Mouse (Mus musculus) heart, adult 18-20 months (tissue): ENCODE measurements at regions not wholly inside any gene's neighbourhood (a gene's known extent, or its start where the extent isn't known, plus 50 kb on each side); places are given as distances from the start of the nearest gene placed in this dataset.
"Not testable (repeated sequence)": the region's sequence is repeated elsewhere in the genome, so short reads cannot be mapped to it uniquely, and the experiment has no call there.

Source experiments
- DNase-seq, 2 experiments: peaks; one replicate each; pipeline ENCODE4 v3.0.0; 2021 to 2022; ENCODE audit warnings: mixed read lengths in 1 of 2

- peak in 1 of 2 experiments; percentile 81 for DNase-seq
Measured at GRCm38 (mm10) chrX:50602461-50602875, 174.2 kb upstream of the Olfr1324 start.

GRCm38 (mm10) chrX:50600262-50600661, 172.0 kb upstream of the Olfr1324 start:
- peak in 1 of 2 experiments; percentile 95 for DNase-seq

- DNase-seq, result peak in 1 of 2 experiments; percentile 90
Measured at GRCm38 (mm10) chrX:50599780-50600179, 171.5 kb upstream of the Olfr1324 start.

GRCm38 (mm10) chrX:50597626-50598025, 169.3 kb upstream of the Olfr1324 start:
- DNase-seq, result peak in 1 of 2 experiments; percentile 70

- peak in 1 of 2 experiments; percentile 85 for DNase-seq
Measured at GRCm38 (mm10) chrX:50597105-50597504, 168.8 kb upstream of the Olfr1324 start.

GRCm38 (mm10) chrX:50594976-50595375, 166.7 kb upstream of the Olfr1324 start:
- peak in 1 of 2 experiments; percentile 53 for DNase-seq

GRCm38 (mm10) chrX:50591477-50591876, 163.2 kb upstream of the Olfr1324 start:
- DNase-seq, result peak in 1 of 2 experiments; percentile 76

GRCm38 (mm10) chrX:50590673-50591341, 162.5 kb upstream of the Olfr1324 start:
- peak in 1 of 2 experiments; percentile 84 for DNase-seq

- no peak for DNase-seq
Measured at GRCm38 (mm10) chrX:50588892-50589291, 160.6 kb upstream of the Olfr1324 start.

- peak in 1 of 2 experiments; percentile 85 for DNase-seq
Measured at GRCm38 (mm10) chrX:50583741-50584580, 155.7 kb upstream of the Olfr1324 start.

GRCm38 (mm10) chrX:50580200-50580599, 151.9 kb upstream of the Olfr1324 start:
- DNase-seq, result peak in 1 of 2 experiments; percentile 87

GRCm38 (mm10) chrX:50576824-50577223, 148.5 kb upstream of the Olfr1324 start:
- peak in 1 of 2 experiments; percentile 95 for DNase-seq

- DNase-seq, result peak in 1 of 2 experiments; percentile 90
Measured at GRCm38 (mm10) chrX:50572191-50573095, 144.1 kb upstream of the Olfr1324 start.

GRCm38 (mm10) chrX:50569087-50569486, 140.8 kb upstream of the Olfr1324 start:
- peak in 1 of 2 experiments; percentile 86 for DNase-seq

GRCm38 (mm10) chrX:50566345-50566744, 138.0 kb upstream of the Olfr1324 start:
- peak in 1 of 2 experiments; percentile 97 for DNase-seq

- not testable (repeated sequence) for DNase-seq
Measured at GRCm38 (mm10) chrX:50565031-50565430, 136.7 kb upstream of the Olfr1324 start.

- peak in 1 of 2 experiments; percentile 74 for DNase-seq
Measured at GRCm38 (mm10) chrX:50560915-50561314, 132.6 kb upstream of the Olfr1324 start.

GRCm38 (mm10) chrX:50550297-50550696, 122.0 kb upstream of the Olfr1324 start:
- peak in 1 of 2 experiments; percentile 82 for DNase-seq

GRCm38 (mm10) chrX:50549713-50550112, 121.4 kb upstream of the Olfr1324 start:
- peak in 1 of 2 experiments; percentile 93 for DNase-seq

GRCm38 (mm10) chrX:50537785-50538159, 109.5 kb upstream of the Olfr1324 start:
- DNase-seq, result not testable (repeated sequence)

- peak; percentile 55 to 71 for DNase-seq
Measured at GRCm38 (mm10) chrX:50537122-50537784, 109.0 kb upstream of the Olfr1324 start.
